Mouse (Mus musculus) heart, embryonic 11.5 days (tissue): ENCODE data around the gene Mrps34. TPM values are rescaled to one million over a fixed set of nuclear protein-coding genes. Genes with fewer than 3 reads are reported as not detected.
"Not testable (repeated sequence)": the region's sequence is repeated elsewhere in the genome, so short reads cannot be mapped to it uniquely, and the experiment has no call there.

ENCODE experiments used
- ATAC-seq: fragments of 200-750 bp; cut with Nextera tagmentation; replicated peaks from 2 replicates; pipeline ENCODE4 v1.8.0; 2017; ENCODE audit warnings: moderate library complexity; ENCODE audit not compliant: insufficient number of reproducible peaks, low FRiP score, low TSS enrichment
- H3K27ac ChIP-seq: fragments of 300-500 bp; sonication (generic); 2 replicates; pipeline ENCODE4 v1.5.1; 2014; ENCODE audit warnings: mild to moderate bottlenecking, low read depth, low read length
- H3K27me3 ChIP-seq: fragments of 300-500 bp; sonication (generic); 2 replicates; pipeline ENCODE4 v1.6.1; 2014; ENCODE audit warnings: mild to moderate bottlenecking, low read length, mixed read lengths; ENCODE audit not compliant: control insufficient read depth, insufficient read depth
- H3K36me3 ChIP-seq: fragments of 300-500 bp; sonication (generic); 2 replicates; pipeline ENCODE4 v1.6.1; 2014; ENCODE audit warnings: mild to moderate bottlenecking, low read length, moderate library complexity, mixed read lengths; ENCODE audit not compliant: control insufficient read depth, insufficient read depth
- H3K4me1 ChIP-seq: fragments of 300-500 bp; sonication (generic); 2 replicates; pipeline ENCODE4 v1.6.1; 2014; ENCODE audit warnings: low read length; ENCODE audit not compliant: control insufficient read depth, insufficient read depth
- H3K4me2 ChIP-seq: fragments of 300-500 bp; sonication (generic); 2 replicates; pipeline ENCODE4 v1.6.1; 2014; ENCODE audit warnings: mild to moderate bottlenecking, moderate library complexity
- H3K4me3 ChIP-seq: fragments of 300-500 bp; sonication (generic); 2 replicates; pipeline ENCODE4 v1.5.1; 2014; ENCODE audit warnings: low read depth, low read length
- H3K9ac ChIP-seq: fragments of 300-500 bp; sonication (generic); 2 replicates; pipeline ENCODE4 v1.6.1; 2014; ENCODE audit warnings: mild to moderate bottlenecking, low read depth, low read length, moderate library complexity
- H3K9me3 ChIP-seq: fragments of 300-500 bp; sonication (generic); replicated peaks from 2 replicates; pipeline ENCODE4 v1.6.1; 2016; ENCODE audit warnings: low read length; ENCODE audit not compliant: control insufficient read depth
- WGBS: fragments of 180-500 bp; shearing (Covaris S2); extraction: QIAGEN DNeasy Blood & Tissue Kit; methylation state at CpG from one replicate; pipeline ENCODE4 v1.1.7; 2014; ENCODE audit not compliant: insufficient replicate concordance; 5-methylcytosine and 5-hydroxymethylcytosine counted together
- polyA plus RNA-seq: library from polyadenylated mRNA; unstranded; fragments of >200 nt; fragmentation: Nextera tagmentation; extraction: Ambion mirVana; gene quantifications from 2 replicates; pipeline ENCODE4 v1.2.1, GENCODE M21; 2014

Gene Mrps34
- polyA plus RNA-seq, 1 experiment from 2014 or later, result 85.6 TPM

DNA sequence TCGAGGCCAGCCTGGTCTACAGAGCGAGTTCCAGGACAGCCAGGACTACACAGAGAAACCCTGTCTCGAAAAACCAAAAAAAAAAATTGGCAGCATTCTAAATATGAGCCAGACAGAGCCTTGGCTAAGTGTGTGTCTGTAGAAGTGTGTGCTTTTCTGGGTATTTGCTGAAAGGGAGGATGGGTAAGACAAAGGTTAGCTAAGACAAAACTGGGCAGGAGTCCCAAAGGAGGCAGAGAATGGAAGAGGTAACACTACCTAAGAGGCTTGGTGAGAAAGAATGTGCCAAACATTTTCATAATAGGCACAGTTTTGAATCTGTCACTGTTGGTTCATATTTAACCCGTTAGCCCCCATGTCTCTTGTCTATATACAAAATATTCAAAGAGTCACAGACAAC is 37.5 kb downstream of the Mrps34 start:
- Histone ChIP-seq H3K27me3 (no peaks in the 10 kb centered on the region), H3K27ac (no peak overlapping the region), H3K4me2 (no peak overlapping the region), H3K4me3 (no peak overlapping the region), H3K4me1 (peaks cover 18% of the 10 kb centered on the region), H3K9ac (no peak overlapping the region), H3K9me3 (no peaks in the 10 kb centered on the region), H3K36me3 (0 out of 2 replicates have a peak, but pooled peaks cover under 1% of the 10 kb centered on the region)
- no peak for ATAC-seq
- 91% methylated on average over 4 of the region's 4 CpGs for WGBS

DNA sequence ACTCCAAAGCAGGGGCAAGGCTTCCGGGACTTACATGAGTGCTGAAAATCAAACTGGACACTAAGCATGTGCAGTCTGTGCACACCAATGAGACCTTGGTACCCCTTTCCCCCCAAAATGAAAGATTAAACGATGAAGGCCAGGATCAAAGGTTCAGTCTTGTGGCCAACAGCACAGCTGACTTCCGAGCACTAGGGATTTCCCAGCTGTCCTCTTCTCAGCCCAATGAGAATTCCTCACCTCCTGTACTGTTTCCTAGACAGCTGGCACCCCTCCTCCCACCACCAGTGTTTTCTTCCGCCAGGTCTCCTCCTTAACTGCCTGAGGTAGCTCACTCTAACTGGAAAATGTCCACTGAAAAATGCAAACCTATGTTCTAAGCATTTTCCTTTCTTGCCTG is 38.2 kb downstream of the Mrps34 start:
- H3K36me3 ChIP-seq, result no peaks in the 10 kb centered on the region
- H3K9me3 ChIP-seq, result no peaks in the 10 kb centered on the region
- no peak for ATAC-seq
- no peaks in the 10 kb centered on the region for H3K27me3 ChIP-seq
- WGBS, result 78% methylated on average over 4 of the region's 4 CpGs
- H3K9ac ChIP-seq, result no peak overlapping the region
- no peak overlapping the region for H3K4me3 ChIP-seq
- H3K4me2 ChIP-seq, result no peak overlapping the region
- H3K4me1 ChIP-seq, result peaks cover 18% of the 10 kb centered on the region
- H3K27ac ChIP-seq, result no peak overlapping the region

- WGBS, result 32% methylated on average over 4 of the region's 4 CpGs
- no peak for ATAC-seq
- H3K27ac ChIP-seq, result no peak overlapping the region
These were observed 40.0 kb downstream of the Mrps34 start for GRCm38 (mm10) chr17:24934926-24935325.

GRCm38 (mm10) chr17:24935666-24936065 is 40.8 kb downstream of the Mrps34 start:
- ATAC-seq, result no peak
- Histone ChIP-seq H3K27me3 (no peaks in the 10 kb centered on the region), H3K27ac (no peak overlapping the region), H3K9ac (peak overlapping the region; percentile 93), H3K4me1 (peaks cover 18% of the 10 kb centered on the region), H3K4me2 (peak overlapping the region; percentile 85), H3K9me3 (no peaks in the 10 kb centered on the region), H3K36me3 (no peaks in the 10 kb centered on the region), H3K4me3 (peak overlapping the region; percentile 98)

More at GRCm38 (mm10) chr17:24934926-24935325, 40.0 kb downstream of the Mrps34 start:
- H3K4me2 ChIP-seq, result peak overlapping the region; percentile 85
- peak overlapping the region; percentile 98 for H3K4me3 ChIP-seq
- H3K4me1 ChIP-seq, result peaks cover 18% of the 10 kb centered on the region
- peak overlapping the region; percentile 93; the same call in 1 of the 2 replicates for H3K9ac ChIP-seq
- H3K9me3 ChIP-seq, result no peaks in the 10 kb centered on the region
- no peaks in the 10 kb centered on the region for H3K36me3 ChIP-seq
- no peaks in the 10 kb centered on the region for H3K27me3 ChIP-seq

GRCm38 (mm10) chr17:24936259-24937237 is 41.6 kb downstream of the Mrps34 start, which contains the start of gene Mapk8ip3:
Gene Mapk8ip3, minus strand, starts transcription at chr17:24936977.
- H3K9ac ChIP-seq, result peak within 1 kb of the TSS; percentile 93
- under 1% methylated on average over 78 of the region's 78 CpGs for WGBS
- H3K27me3 ChIP-seq, result no peaks in the 10 kb centered on the region
- no peaks in the 10 kb centered on the region for H3K36me3 ChIP-seq
- H3K4me1 ChIP-seq, result peaks cover 18% of the 10 kb centered on the region
- peak within 1 kb of the TSS; percentile 76 for H3K27ac ChIP-seq
- no peaks in the 10 kb centered on the region for H3K9me3 ChIP-seq
- peak; percentile 95 for ATAC-seq
- peak within 1 kb of the TSS; percentile 98 for H3K4me3 ChIP-seq
- peak within 1 kb of the TSS; percentile 85 for H3K4me2 ChIP-seq

GRCm38 (mm10) chr17:24937266-24937665 is 42.4 kb downstream of the Mrps34 start:
- 48% methylated on average over 6 of the region's 6 CpGs for WGBS
- Histone ChIP-seq H3K4me2 (peak overlapping the region; percentile 85), H3K36me3 (no peaks in the 10 kb centered on the region), H3K9ac (peak overlapping the region; percentile 93), H3K4me1 (peaks cover 18% of the 10 kb centered on the region), H3K9me3 (no peaks in the 10 kb centered on the region), H3K4me3 (peak overlapping the region; percentile 98), H3K27ac (peak overlapping the region; percentile 76), H3K27me3 (no peaks in the 10 kb centered on the region)
- no peak for ATAC-seq

DNA sequence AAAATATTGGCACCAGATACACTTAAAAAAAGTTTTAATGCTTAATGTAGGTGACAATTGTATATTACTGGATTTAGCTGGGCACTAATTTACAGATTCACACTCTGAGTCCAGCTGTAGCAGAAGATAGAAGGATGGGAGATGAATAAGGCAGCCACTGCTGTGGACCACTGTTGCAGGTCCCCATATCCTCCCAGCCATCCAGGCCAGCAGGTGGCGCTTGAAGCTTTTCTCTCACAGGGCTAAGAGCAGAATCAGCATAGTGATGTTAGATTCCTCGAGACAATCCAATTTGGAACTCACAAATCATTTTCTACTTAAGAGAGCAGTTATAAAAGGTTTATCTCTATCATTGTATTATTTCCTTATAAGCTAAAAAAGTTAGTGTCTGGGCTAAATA is 47.5 kb downstream of the Mrps34 start:
- H3K4me2 ChIP-seq, H3K9me3 ChIP-seq, H3K9ac ChIP-seq, H3K36me3 ChIP-seq, ATAC-seq, H3K27ac ChIP-seq, H3K4me3 ChIP-seq, H3K4me1 ChIP-seq, H3K27me3 ChIP-seq: not testable (repeated sequence)
- WGBS, result 32% methylated on average over 2 of the region's 2 CpGs

GRCm38 (mm10) chr17:24943036-24943435 is 48.1 kb downstream of the Mrps34 start:
- H3K27me3 ChIP-seq, result no peaks in the 10 kb centered on the region
- no peak overlapping the region for H3K27ac ChIP-seq
- H3K36me3 ChIP-seq, result peaks cover 7% of the 10 kb centered on the region
- no peak for ATAC-seq
- no peak overlapping the region for H3K9ac ChIP-seq
- no peaks in the 10 kb centered on the region for H3K4me1 ChIP-seq
- WGBS, result 91% methylated on average over 7 of the region's 7 CpGs
- H3K9me3 ChIP-seq, result no peaks in the 10 kb centered on the region
- H3K4me2 ChIP-seq, result no peak overlapping the region
- no peak overlapping the region for H3K4me3 ChIP-seq
